Mouse (Mus musculus) adrenal gland, adult 2 months (tissue): ENCODE results near the gene Tmed10. TPM values are rescaled to one million over a fixed set of nuclear protein-coding genes. Genes with fewer than 3 reads are reported as not detected.

ENCODE experiments used
- DNase-seq: peaks from one replicate; pipeline ENCODE4 v3.0.0; 2021
- polyA plus RNA-seq: library from polyadenylated mRNA; depleted of rRNA; stranded (reverse); fragments of >200 nt; gene quantifications from 2 replicates; pipeline ENCODE4 v1.2.3, GENCODE M21; 2012; rRNA removed
- total RNA-seq, 2 experiments: library from RNA; stranded (reverse); gene quantifications; 2 replicates each; pipeline ENCODE4 v1.2.3; 2021

The Tmed10 gene
- total and polyA plus RNA-seq, 3 experiments: 299 to 433 (median 348) TPM

- DNase-seq: peak; percentile 83
Observed at GRCm38 (mm10) chr12:85330153-85330552, 44.5 kb downstream of the Tmed10 start.

GRCm38 (mm10) chr12:85308651-85309050 is 66.0 kb downstream of the Tmed10 start:
- no peak for DNase-seq

- DNase-seq: peak; percentile 85
Observed at GRCm38 (mm10) chr12:85305247-85305892, 69.3 kb downstream of the Tmed10 start.

- no peak for DNase-seq
Observed at GRCm38 (mm10) chr12:85304725-85305124, 69.9 kb downstream of the Tmed10 start.

GRCm38 (mm10) chr12:85303256-85303655 is 71.4 kb downstream of the Tmed10 start:
- no peak for DNase-seq

- DNase-seq: no peak
Observed at GRCm38 (mm10) chr12:85298835-85299180, 75.8 kb downstream of the Tmed10 start.

- peak; percentile 28 for DNase-seq
Observed at GRCm38 (mm10) chr12:85298127-85298834, 76.4 kb downstream of the Tmed10 start.

- DNase-seq: no peak
Observed at GRCm38 (mm10) chr12:85297345-85297997, 77.2 kb downstream of the Tmed10 start.

- no peak for DNase-seq
Observed at GRCm38 (mm10) chr12:85296915-85297314, 77.7 kb downstream of the Tmed10 start.

GRCm38 (mm10) chr12:85295506-85295905 is 79.1 kb downstream of the Tmed10 start:
- DNase-seq: no peak

- no peak for DNase-seq
Observed at GRCm38 (mm10) chr12:85292906-85293305, 81.7 kb downstream of the Tmed10 start.

GRCm38 (mm10) chr12:85292288-85292687 is 82.4 kb downstream of the Tmed10 start:
- DNase-seq: no peak

- DNase-seq: no peak
Observed at GRCm38 (mm10) chr12:85291541-85291940, 83.1 kb downstream of the Tmed10 start.

GRCm38 (mm10) chr12:85290633-85291032 is 84.0 kb downstream of the Tmed10 start:
- no peak for DNase-seq

Other genes starting within 250 kb of the Tmed10 start
- gene Rps6kl1, start 223.6 kb downstream of the Tmed10 start, total RNA-seq: 1 to 10 TPM in 1 of 2 experiments, under 1 TPM in 1; 0.37 to 1.5 TPM
- gene Rps6kl1, start 223.6 kb downstream of the Tmed10 start, polyA plus RNA-seq: 1.5 and 1.8 TPM in 2 replicates
- gene Pgf, start 197.1 kb downstream of the Tmed10 start, total RNA-seq: 1 to 10 TPM in 1 of 2 experiments, under 1 TPM in 1; 0.37 to 2.8 TPM
- 0.63 and 1.6 TPM in 2 replicates for gene Pgf, start 197.1 kb downstream of the Tmed10 start, polyA plus RNA-seq
- 10 to 100 TPM; 64.2 to 95.9 TPM for gene Eif2b2, start 155.4 kb downstream of the Tmed10 start, total RNA-seq
- 94.8 and 100.0 TPM in 2 replicates for gene Eif2b2, start 155.4 kb downstream of the Tmed10 start, polyA plus RNA-seq
- 10 to 100 TPM in 1 of 2 experiments, 1 to 10 TPM in 1; 7.8 to 15.9 TPM for gene Mlh3, start 104.2 kb downstream of the Tmed10 start, total RNA-seq
- 2.0 and 2.2 TPM in 2 replicates for gene Mlh3, start 104.2 kb downstream of the Tmed10 start, polyA plus RNA-seq
- gene Acyp1, start 86.4 kb downstream of the Tmed10 start, total RNA-seq: 10 to 100 TPM; 32.2 to 33.3 TPM
- 3.9 and 6.0 TPM in 2 replicates for gene Acyp1, start 86.4 kb downstream of the Tmed10 start, polyA plus RNA-seq
- 1 to 10 TPM; 1.2 to 2.5 TPM for gene Zc2hc1c, start 86.3 kb downstream of the Tmed10 start, total RNA-seq
- 0.29 and 0.57 TPM in 2 replicates for gene Zc2hc1c, start 86.3 kb downstream of the Tmed10 start, polyA plus RNA-seq
- 10 to 100 TPM; 71.0 to 95.8 TPM for gene Nek9, start 35.5 kb downstream of the Tmed10 start, total RNA-seq
- 25.3 and 26.6 TPM in 2 replicates for gene Nek9, start 35.5 kb downstream of the Tmed10 start, polyA plus RNA-seq
- 10 to 100 TPM in 1 of 2 experiments, 1 to 10 TPM in 1; 3.1 to 16.7 TPM for gene Fos, start 99.0 kb upstream of the Tmed10 start, total RNA-seq
- 3.9 and 4.9 TPM in 2 replicates for gene Fos, start 99.0 kb upstream of the Tmed10 start, polyA plus RNA-seq
- 10 to 100 TPM; 17.6 to 22.1 TPM for gene Jdp2, start 224.2 kb upstream of the Tmed10 start, total RNA-seq
- 16.3 and 16.9 TPM in 2 replicates for gene Jdp2, start 224.2 kb upstream of the Tmed10 start, polyA plus RNA-seq